Mouse (Mus musculus) cerebral cortex, adult 2 months (tissue): Measurements from ENCODE around the gene Sipa1l3.

Source experiments
- WGBS: fragments of 180-500 bp; shearing (Covaris S2); methylation state at CpG from one replicate; pipeline ENCODE4 v1.1.7; 2018; 5-methylcytosine and 5-hydroxymethylcytosine counted together

Sipa1l3 gene

GRCm38 (mm10) chr7:29283876-29284275 lies 234.6 kb downstream of the Sipa1l3 start:
- 88% methylated on average over 4 of the region's 4 CpGs for WGBS

DNA sequence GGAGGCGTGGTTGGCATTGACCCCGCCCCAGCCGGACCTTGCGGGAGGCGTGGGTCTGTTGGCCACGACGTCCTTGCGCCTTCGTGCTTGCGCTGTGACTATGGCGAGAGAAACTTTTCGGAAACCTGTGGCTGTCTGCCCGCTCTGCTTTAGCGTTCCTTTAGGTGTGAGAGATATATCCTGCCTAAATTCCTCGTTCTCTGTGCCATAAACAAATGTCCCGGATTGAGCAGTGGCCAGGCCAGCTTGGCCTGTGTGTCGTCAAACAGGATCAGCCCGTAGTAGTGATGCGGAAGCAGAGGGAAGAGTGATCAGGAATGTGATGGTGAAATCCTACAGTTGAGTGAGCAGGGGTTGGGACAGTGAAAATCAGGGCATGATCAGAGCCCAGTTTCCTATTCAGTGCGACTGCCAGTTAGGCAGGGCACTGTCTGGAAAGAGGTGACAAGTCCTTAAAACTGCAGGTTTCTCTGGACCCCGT lies 236.3 kb downstream of the Sipa1l3 start:
- WGBS, result 13% methylated on average over 21 of the region's 21 CpGs

DNA sequence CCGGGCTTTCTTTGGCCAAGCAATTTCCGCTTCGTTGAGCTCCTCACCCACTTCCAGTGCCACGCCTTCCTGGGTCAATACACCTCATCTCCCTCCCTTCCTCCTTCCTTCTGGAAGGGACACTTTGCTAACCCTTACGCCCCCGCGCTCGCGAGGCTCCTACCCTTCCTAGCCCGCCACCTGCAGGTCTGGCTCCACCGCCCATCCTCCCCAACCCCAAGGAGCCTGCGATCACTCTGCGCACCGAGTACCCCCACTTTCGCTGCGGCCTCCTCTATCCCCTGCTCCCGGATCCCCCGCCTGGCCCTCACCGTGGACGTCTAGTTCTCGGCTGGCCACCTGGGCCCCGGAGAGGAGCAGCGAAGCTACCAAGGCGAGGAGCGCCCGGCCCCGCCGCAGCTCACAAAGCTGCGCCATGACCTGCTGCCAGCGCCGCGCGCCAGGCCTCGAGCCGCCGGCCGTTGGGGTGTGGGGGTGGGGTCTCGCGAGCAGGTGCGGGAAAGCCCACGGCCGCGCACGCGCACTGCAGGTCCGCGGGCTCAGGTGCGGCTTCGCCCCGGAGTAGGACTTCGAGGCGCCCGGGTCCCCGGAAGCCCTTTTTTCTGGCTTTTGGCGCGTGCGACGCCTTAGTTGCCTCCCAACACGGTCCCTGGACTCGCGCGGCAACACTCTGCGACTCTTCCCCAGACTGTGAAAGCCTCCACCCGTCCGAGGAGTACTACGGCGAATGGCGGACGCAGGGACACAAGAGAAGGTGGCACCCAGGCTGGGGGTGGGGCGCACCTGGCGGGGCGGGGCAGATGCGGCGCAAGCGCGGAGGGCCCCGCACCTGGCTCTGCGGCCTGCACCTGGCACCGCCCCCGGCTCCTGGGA lies 237.0 kb downstream of the Sipa1l3 start, which contains the start of gene Spint2:
Gene Spint2, minus strand, starts transcription at position 712 of the 873 bp plus-strand sequence.
- under 1% methylated on average over 80 of the region's 80 CpGs for WGBS

- 13% methylated on average over 13 of the region's 13 CpGs for WGBS
These were observed 237.6 kb downstream of the Sipa1l3 start for GRCm38 (mm10) chr7:29280801-29281200.

DNA sequence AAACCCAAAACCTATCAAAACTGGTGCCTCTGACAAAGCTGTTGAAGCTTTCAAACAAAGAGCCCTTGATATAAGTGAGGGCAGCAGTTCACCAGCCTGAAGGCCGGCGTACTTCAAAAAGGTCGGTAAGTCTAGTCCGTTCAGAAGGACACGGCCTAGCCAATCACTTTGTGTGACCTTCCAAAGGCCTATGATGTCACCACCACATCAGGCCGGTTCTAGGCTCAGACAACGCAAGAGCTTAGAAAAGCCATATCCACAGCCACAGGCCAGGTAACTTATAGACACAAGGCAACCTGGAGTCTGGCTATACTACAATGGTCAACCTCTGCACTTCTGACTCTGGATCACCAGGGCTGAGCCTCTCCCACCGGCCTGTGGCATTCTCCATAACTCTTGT lies 238.5 kb downstream of the Sipa1l3 start:
- WGBS, result 93% methylated on average over 8 of the region's 8 CpGs

GRCm38 (mm10) chr7:29277510-29277909 lies 240.9 kb downstream of the Sipa1l3 start:
- WGBS, result 90% methylated on average over 4 of the region's 4 CpGs

DNA sequence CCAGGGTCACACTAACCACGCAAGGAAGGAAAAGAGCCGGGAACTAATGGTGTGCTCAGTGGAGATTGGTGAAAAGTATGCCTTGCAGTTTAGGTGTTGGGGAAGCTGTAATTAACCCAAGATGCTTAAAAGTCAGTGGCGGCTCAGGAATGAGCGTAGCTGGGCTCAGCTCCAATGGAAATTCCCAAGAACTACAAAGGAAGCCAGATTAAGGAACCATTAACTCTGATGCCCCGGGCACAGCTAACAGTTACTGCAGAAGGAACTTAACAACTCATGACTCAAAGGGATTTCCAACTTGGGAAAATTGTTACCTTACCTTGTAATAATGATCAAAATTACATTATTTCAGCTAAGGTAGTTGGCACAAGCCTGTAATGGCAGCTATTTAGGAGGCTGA lies 241.7 kb downstream of the Sipa1l3 start:
- 69% methylated on average over 5 of the region's 5 CpGs for WGBS

- WGBS, result 49% methylated on average over 8 of the region's 8 CpGs
These were observed 246.6 kb downstream of the Sipa1l3 start for GRCm38 (mm10) chr7:29271687-29272465.

GRCm38 (mm10) chr7:29270445-29270844 lies 248.0 kb downstream of the Sipa1l3 start:
- whole genome bisulfite sequencing, result 93% methylated on average over 4 of the region's 4 CpGs
